Mouse (Mus musculus) layer of hippocampus, adult 11-12 months (tissue): ENCODE measurements around the gene Snf8.

Experiments
- DNase-seq: peaks from one replicate; pipeline ENCODE4 v3.0.0; 2022; ENCODE audit warnings: low spot score

Snf8 gene

GRCm38 (mm10) chr11:96074351-96075176 lies 39.9 kb downstream of the Snf8 start:
- peak; percentile 36 for DNase-seq

GRCm38 (mm10) chr11:96075177-96075508 lies 40.5 kb downstream of the Snf8 start:
- peak; percentile 20 for DNase-seq

GRCm38 (mm10) chr11:96075509-96076220 lies 41.0 kb downstream of the Snf8 start, which contains the start of gene Atp5g1:
Gene Atp5g1 (minus strand): TSS chr11:96075670.
- peak; percentile 99 for DNase-seq

GRCm38 (mm10) chr11:96076221-96077105 lies 41.8 kb downstream of the Snf8 start:
- no peak for DNase-seq

DNA sequence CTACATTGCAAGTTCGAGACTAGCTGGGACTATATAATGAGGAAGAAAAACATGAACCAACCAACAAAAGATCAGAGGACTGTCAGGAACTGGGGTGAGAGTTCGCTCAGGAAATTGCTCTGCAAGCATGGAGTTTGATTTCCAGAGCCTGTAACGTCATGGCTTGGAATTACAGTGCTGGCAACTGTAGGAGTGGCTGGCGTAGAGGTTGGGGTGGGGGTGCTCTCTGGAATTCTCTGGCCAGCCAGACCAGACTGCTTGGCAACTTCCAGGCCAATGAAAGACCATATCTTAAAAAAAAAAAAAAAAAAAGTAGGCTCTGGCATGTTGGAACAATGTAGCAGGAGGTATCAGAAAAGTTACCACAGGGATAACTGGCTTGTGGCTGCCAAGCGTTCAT lies 46.1 kb downstream of the Snf8 start:
- DNase-seq: no peak

DNA sequence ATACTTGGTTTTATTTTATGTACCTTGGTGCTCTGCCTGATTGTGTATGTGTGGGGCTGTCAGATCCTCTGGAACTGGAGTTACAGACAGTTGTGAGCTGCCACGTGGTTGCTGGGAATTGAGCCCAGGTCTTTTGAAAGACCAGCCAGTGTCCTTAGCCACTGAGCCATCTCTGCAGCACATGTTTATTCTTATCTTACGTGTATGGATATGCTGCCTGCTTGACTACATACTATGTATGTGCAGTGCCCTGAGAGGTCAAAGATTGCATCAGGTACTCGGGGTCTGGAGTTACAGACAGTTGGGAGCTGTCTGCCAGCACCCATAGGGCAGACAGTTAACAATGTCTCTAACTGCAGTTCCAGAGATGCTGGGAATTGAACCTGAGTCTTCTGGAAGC lies 48.0 kb downstream of the Snf8 start:
- no peak for DNase-seq

- DNase-seq: no peak
Measured at GRCm38 (mm10) chr11:96087981-96088380, 53.3 kb downstream of the Snf8 start.

DNA sequence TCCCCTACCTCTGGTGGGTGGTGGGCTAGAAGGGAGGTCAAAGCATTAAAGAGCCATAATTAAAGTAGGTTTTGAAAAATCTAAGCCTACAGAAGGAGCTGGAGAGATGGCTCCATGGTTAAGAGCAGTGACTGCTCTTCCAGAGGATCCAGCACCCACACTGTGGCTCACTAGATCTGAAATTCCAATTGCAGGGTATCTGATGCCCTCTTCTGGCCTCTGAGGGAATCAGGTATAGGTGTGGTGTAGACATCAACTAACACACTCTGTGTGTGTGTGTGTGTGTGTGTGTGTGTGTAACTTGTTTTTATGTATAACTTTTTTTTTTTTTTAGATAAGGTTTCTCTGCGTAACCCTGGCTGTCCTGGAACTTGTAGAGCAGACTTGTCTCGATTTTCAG lies 56.4 kb downstream of the Snf8 start:
- DNase-seq: no peak

- no peak for DNase-seq
Measured at GRCm38 (mm10) chr11:96092674-96093291, 58.1 kb downstream of the Snf8 start.

DNA sequence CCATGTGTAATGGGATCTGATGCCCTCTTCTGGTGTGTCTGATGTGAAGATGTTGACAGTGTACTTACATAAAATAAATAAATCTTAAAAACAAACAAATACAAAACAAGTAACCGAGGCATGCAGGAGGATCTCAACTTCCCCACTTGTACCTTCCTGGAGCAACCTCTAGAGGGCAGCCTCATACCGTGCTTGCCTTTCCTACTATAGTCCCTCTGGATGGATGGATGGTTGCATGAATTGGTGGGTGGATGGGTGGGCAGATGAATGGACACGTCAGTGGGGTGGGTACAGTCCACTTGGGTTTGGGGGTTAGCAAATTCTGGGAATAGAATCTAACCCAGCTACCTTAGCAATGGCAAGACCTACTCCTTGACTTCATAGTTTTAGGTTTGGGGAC lies 58.7 kb downstream of the Snf8 start:
- DNase-seq: peak; percentile 60
